Mouse (Mus musculus): Measurements from ENCODE around the gene Ttc7. TPM values are rescaled to one million over a fixed set of nuclear protein-coding genes. Genes with fewer than 3 reads are reported as not detected.

Gene Ttc7
- polyA plus RNA-seq, 1 experiment from 2014 or later: 9.5 TPM

DNA sequence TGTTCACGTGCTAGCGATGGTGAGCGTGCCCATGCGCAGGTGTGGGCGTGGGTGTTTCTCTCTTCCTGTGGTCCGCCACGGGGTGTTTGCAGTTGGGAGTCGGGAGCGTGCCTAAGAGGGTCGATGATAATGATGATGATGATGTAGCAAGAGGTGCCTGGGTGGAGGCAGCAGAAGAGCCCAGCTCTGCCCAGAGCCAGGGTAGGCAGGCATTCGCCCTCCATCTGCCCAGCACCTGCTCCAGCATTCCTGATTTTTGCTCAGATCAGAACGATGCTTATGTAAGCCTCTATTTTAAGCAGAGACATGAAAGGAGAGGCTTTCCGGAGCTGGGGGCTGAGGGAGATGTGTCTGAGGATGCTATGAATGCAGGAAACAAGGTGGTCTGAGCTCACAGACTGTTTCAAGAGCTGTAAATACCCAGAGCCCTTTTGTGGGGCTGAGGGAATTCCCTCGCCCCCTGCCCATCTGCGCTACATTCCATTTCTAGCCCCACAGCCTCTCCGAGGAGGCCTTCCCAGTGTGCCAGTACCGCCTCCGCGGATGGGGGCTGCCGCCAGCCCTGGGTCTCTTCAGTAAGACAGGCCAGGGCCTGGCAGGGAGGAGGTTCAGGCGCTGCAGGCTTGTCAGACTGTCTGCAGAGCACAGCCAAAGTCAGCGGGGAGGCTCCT is 47.7 kb downstream of the Ttc7 start:
- H3K4me2 ChIP-seq: no peak overlapping the region
- no peak overlapping the region for H3K4me3 ChIP-seq (replicated peaks)
- 59% methylated on average over 22 of the region's 22 CpGs for WGBS (ENCODE audit: insufficient replicate concordance)
- no peaks in the 10 kb centered on the region for H3K27me3 ChIP-seq
- H3K27ac ChIP-seq: no peak overlapping the region
- H3K36me3 ChIP-seq: peaks cover 26% of the 10 kb centered on the region
- no peak overlapping the region for H3K9ac ChIP-seq
- ATAC-seq (ENCODE audit: low read depth): 0 out of 2 replicates have a peak, but pooled peaks have one; percentile 4
- peaks cover 31% of the 10 kb centered on the region for H3K4me1 ChIP-seq (replicated peaks)
- no peak for DNase-seq
- no peaks in the 10 kb centered on the region for H3K9me3 ChIP-seq (replicated peaks)

DNA sequence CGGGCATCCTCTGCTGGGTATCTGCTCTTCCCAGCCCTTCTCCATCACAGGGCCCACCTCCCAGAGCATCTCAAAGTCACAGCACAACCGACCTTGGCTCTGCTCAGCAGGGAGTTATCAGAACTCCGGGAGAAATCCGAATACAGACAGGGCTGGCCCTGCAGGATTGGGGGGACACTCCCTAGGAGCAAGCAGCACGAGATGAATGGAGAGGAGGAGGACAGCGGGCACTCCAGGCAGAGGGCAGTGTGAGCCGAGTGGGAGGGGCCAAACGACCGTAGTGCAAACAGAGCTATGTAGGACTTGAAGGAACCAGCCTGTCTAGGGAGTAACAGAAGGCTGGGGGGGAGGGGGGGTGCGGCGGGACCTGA is 48.2 kb downstream of the Ttc7 start:
- no peak overlapping the region for H3K27ac ChIP-seq
- no peak overlapping the region for H3K4me3 ChIP-seq (replicated peaks)
- 14% methylated on average over 11 of the region's 11 CpGs for WGBS (ENCODE audit: insufficient replicate concordance)
- H3K4me1 ChIP-seq (replicated peaks): peaks cover 27% of the 10 kb centered on the region
- H3K4me2 ChIP-seq: no peak overlapping the region
- no peak overlapping the region for H3K9ac ChIP-seq
- H3K9me3 ChIP-seq (replicated peaks): 0 out of 2 replicates have a peak, but pooled peaks cover 3% of the 10 kb centered on the region
- DNase-seq (no peak), ATAC-seq (ENCODE audit: low read depth) (0 out of 2 replicates have a peak, but pooled peaks have one; percentile 42)
- no peaks in the 10 kb centered on the region for H3K27me3 ChIP-seq
- H3K36me3 ChIP-seq: peaks cover 31% of the 10 kb centered on the region

DNA sequence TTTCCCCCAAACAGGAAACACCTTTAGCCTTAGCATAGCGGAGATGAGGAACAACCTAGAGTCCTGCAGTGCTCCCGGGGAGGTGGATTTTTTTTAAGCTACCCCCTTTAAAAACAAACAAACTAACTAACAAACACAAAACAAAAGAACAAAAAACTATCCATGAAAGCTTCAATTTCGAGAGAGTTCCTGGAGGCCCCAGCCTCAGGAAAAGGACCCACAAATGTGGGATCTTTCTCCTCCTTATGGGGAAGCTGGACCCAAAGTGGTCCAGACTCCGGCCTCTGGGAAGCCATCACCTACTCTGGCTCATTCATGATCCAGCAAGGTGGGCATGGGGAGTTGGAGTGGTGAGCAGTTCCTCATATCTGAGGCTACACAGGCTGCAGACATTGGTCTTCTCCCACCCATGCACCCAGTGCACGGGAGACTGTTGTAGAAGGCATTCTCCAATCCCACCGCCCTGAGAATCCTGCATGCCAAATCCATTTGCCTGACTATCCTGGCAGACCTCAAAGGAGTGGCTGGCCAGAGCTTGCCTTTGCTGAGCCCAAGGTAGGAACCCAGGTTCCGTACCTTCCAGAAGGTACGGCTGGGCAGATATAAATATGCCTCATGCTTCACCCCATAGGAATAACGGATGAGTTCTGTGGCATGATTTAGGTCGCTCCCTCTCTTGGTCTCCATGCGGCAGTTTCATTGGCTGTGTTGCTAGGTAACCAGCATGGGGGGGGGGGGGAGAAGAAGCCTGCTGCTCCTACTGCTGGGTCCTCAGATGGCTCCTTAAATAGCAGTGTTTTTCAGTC is 48.9 kb downstream of the Ttc7 start:
- Histone ChIP-seq H3K4me3 (replicated peaks) (no peak overlapping the region), H3K36me3 (peaks cover 37% of the 10 kb centered on the region), H3K9ac (no peak overlapping the region), H3K27me3 (no peaks in the 10 kb centered on the region), H3K4me2 (no peak overlapping the region), H3K9me3 (replicated peaks) (0 out of 2 replicates have a peak, but pooled peaks cover 3% of the 10 kb centered on the region), H3K27ac (no peak overlapping the region), H3K4me1 (replicated peaks) (peaks cover 24% of the 10 kb centered on the region)
- no peak for ATAC-seq (ENCODE audit: low read depth)
- WGBS (ENCODE audit: insufficient replicate concordance): 60% methylated on average over 11 of the region's 11 CpGs
- no peak for DNase-seq

DNA sequence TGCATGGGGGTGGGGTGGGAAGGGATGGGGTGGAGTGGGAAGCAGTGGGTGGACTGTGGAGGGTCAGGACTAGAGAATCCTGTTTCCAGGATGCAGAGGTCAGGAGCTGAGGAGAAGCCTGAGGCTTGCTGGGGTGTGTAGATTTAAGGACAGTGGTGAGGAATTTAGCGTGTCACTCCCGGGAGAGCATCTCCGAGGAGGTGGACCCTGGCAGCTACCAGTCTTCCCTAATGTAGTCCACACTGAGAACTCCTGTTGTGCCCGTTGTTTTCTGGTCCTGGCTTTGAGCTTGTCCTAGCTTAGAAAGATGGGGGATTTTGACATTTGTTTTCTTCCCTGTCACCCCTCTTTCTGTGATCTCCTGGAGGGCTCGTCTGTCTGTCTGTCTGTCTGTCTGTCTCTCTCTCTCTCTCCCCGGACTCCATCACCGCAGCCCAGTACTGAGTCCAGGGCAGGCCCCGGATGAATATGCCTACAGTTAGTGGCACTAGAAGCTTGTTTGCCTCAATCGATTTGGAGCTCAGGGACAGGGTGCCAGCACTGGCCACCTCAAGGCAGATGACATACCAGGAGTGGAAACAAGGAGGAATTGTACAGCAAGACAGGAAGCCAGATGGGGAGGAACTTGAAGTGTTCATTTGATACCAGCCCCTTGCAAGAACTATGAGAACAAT is 49.6 kb downstream of the Ttc7 start:
- Histone ChIP-seq H3K4me3 (replicated peaks) (no peak overlapping the region), H3K9me3 (replicated peaks) (0 out of 2 replicates have a peak, but pooled peaks cover 3% of the 10 kb centered on the region), H3K27ac (no peak overlapping the region), H3K9ac (no peak overlapping the region), H3K27me3 (no peaks in the 10 kb centered on the region), H3K4me1 (replicated peaks) (peaks cover 19% of the 10 kb centered on the region), H3K36me3 (peaks cover 42% of the 10 kb centered on the region), H3K4me2 (no peak overlapping the region)
- ATAC-seq (ENCODE audit: low read depth) (no peak), DNase-seq (no peak)
- WGBS (ENCODE audit: insufficient replicate concordance): 69% methylated on average over 9 of the region's 9 CpGs

DNA sequence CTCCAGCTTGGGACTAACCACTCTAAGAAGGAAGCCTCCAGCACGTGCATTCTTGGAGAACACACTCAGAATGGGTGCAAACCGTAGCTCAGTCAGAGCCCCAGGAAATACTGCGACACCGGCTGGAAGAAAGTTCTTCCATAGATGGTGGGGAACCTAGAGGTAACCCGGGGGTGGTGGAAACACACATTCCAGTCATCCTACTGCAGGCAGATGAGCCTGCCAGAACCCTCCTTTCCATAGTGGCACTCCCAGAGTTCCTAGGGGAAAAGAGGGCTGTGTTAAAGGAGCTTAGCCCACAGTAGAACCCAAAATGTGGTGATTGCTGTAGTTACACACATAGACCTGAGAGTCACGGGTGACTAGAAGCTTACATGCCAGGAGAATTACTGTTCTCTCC is 50.2 kb downstream of the Ttc7 start:
- no peak overlapping the region for H3K27ac ChIP-seq
- no peak overlapping the region for H3K9ac ChIP-seq
- peaks cover 46% of the 10 kb centered on the region for H3K36me3 ChIP-seq
- WGBS (ENCODE audit: insufficient replicate concordance): 71% methylated on average over 6 of the region's 6 CpGs
- H3K27me3 ChIP-seq: no peaks in the 10 kb centered on the region
- no peak overlapping the region for H3K4me3 ChIP-seq (replicated peaks)
- H3K9me3 ChIP-seq (replicated peaks): 0 out of 2 replicates have a peak, but pooled peaks cover 3% of the 10 kb centered on the region
- no peak overlapping the region for H3K4me2 ChIP-seq
- DNase-seq: no peak
- H3K4me1 ChIP-seq (replicated peaks): peaks cover 16% of the 10 kb centered on the region
- no peak for ATAC-seq (ENCODE audit: low read depth)

DNA sequence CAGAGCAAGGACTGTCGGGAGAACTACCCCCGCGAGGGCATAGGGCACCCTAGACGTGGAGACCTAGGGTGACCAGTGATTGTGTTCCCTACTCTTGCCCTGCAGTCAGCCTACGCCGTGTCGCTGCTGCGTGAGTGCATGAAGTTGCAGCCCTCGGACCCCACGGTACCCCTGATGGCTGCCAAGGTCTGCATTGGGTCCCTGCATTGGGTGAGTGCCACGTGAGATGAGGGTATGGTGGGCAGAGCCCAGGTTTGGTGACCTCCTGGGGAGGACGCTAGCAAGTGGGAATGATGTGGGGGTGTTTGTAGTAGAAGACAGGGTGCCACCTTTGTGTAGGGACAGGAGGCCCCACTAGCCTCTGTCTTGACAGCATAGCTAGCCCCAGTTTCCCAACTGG is 51.5 kb downstream of the Ttc7 start:
- Histone ChIP-seq H3K4me3 (replicated peaks) (no peak overlapping the region), H3K27me3 (no peaks in the 10 kb centered on the region), H3K36me3 (peaks cover 56% of the 10 kb centered on the region), H3K9me3 (replicated peaks) (0 out of 2 replicates have a peak, but pooled peaks cover 3% of the 10 kb centered on the region), H3K27ac (no peak overlapping the region), H3K4me2 (no peak overlapping the region), H3K4me1 (replicated peaks) (peaks cover 16% of the 10 kb centered on the region), H3K9ac (no peak overlapping the region)
- 85% methylated on average over 12 of the region's 12 CpGs for WGBS (ENCODE audit: insufficient replicate concordance)
- no peak for ATAC-seq (ENCODE audit: low read depth)
- DNase-seq: no peak

DNA sequence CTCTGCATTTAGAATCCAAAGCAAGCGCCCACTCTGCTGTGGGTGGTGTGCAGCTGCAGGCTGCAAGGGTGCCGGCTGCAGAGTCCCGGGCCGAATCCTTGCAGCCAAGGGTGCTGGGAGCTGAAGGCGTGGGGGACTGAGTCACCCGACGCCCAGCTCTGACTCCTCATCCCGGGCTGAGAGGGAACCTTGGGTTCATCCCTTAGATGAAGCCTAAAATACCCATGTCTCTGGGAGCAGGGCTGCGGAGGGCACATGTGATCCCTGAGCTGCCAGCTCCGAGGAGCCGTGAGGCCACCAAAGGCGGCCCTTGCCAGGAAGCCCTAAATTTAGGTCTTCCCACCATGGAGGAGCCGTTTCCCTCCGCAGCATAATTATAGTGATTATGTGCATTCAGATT is 52.5 kb downstream of the Ttc7 start:
- Histone ChIP-seq H3K4me2 (no peak overlapping the region), H3K36me3 (peaks cover 51% of the 10 kb centered on the region), H3K4me1 (replicated peaks) (peaks cover 16% of the 10 kb centered on the region), H3K4me3 (replicated peaks) (no peak overlapping the region), H3K27ac (no peak overlapping the region), H3K9ac (no peak overlapping the region), H3K27me3 (no peaks in the 10 kb centered on the region), H3K9me3 (replicated peaks) (0 out of 2 replicates have a peak, but pooled peaks cover 3% of the 10 kb centered on the region)
- DNase-seq: no peak
- no peak for ATAC-seq (ENCODE audit: low read depth)
- 84% methylated on average over 14 of the region's 14 CpGs for WGBS (ENCODE audit: insufficient replicate concordance)

DNA sequence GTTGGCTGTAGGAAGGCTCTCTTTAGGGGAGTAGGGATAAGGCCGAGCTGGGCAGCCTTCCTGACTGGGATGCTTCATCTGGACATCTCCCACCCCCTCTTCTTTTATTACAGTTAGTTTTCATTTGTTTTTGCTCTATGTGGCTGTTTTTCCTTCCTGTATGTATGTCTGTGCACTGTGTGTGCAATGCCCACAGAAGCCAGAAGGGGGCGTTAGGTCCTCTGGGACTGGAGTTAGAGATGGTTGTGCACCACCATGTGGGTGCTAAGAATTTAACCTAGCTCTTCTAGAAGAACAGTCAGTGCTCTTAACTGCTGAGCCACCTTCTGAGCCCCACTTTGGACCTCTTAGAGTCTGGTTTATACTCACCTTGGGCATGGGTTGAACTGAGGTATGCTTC is 53.0 kb downstream of the Ttc7 start:
- Histone ChIP-seq H3K4me3 (replicated peaks) (no peak overlapping the region), H3K4me2 (no peak overlapping the region), H3K9ac (no peak overlapping the region), H3K9me3 (replicated peaks) (0 out of 2 replicates have a peak, but pooled peaks cover 3% of the 10 kb centered on the region), H3K4me1 (replicated peaks) (peaks cover 11% of the 10 kb centered on the region), H3K27ac (no peak overlapping the region), H3K36me3 (peaks cover 57% of the 10 kb centered on the region), H3K27me3 (no peaks in the 10 kb centered on the region)
- 71% methylated on average over 2 of the region's 2 CpGs for WGBS (ENCODE audit: insufficient replicate concordance)
- ATAC-seq (ENCODE audit: low read depth) (no peak), DNase-seq (no peak)

DNA sequence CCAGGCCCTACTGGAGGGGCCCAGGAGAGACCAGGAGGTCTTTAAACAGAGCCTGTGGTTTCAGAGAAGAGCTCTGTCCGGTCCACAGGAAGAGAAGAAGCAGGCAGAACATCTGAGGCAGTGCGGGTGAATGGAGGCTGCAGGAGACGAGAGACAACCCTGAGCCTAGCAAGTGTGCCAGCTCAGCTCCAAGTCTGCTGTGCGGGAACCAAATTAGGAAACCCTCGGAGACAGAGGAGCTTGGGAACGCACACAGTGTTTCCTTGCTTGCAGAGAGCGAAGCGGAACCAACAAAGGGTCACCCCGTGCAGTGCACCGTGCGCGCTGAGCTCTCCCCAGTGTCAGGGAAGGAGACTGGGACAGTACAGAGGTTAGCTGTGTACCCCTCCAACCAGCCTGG is 54.2 kb downstream of the Ttc7 start:
- ATAC-seq (ENCODE audit: low read depth): no peak
- Histone ChIP-seq H3K4me3 (replicated peaks) (no peak overlapping the region), H3K4me2 (no peak overlapping the region), H3K9ac (no peak overlapping the region), H3K27ac (no peak overlapping the region), H3K36me3 (peaks cover 62% of the 10 kb centered on the region), H3K4me1 (replicated peaks) (0 out of 2 replicates have a peak, but pooled peaks cover 2% of the 10 kb centered on the region), H3K27me3 (no peaks in the 10 kb centered on the region), H3K9me3 (replicated peaks) (0 out of 2 replicates have a peak, but pooled peaks cover 3% of the 10 kb centered on the region)
- WGBS (ENCODE audit: insufficient replicate concordance): 83% methylated on average over 12 of the region's 12 CpGs
- DNase-seq: no peak

DNA sequence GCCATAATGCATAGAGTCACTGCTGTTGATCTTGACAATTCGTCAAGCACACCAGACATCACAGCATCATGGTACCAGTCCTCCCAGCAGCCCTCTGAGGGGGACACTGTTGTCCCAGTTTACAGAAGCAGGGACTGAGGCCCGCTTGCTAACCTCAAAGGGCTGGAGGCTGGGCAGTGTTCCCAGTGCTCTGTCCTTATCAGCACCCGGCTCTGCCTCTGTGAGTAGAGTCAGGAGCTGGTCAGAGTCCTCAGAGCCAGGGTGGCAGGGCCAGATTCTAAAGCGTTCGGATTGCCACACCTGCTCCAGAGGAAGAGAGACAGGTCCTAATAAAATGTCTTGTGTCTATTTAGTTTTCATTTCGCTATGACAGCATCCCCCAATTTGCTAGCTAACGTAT is 55.0 kb downstream of the Ttc7 start:
- 0 out of 2 replicates have a peak, but pooled peaks cover 2% of the 10 kb centered on the region for H3K4me1 ChIP-seq (replicated peaks)
- DNase-seq: no peak
- 74% methylated on average over 7 of the region's 7 CpGs for WGBS (ENCODE audit: insufficient replicate concordance)
- H3K4me3 ChIP-seq (replicated peaks): no peak overlapping the region
- no peak overlapping the region for H3K9ac ChIP-seq
- H3K9me3 ChIP-seq (replicated peaks): 0 out of 2 replicates have a peak, but pooled peaks cover 3% of the 10 kb centered on the region
- no peak overlapping the region for H3K4me2 ChIP-seq
- ATAC-seq (ENCODE audit: low read depth): peak; percentile 30; the same call in 1 of the 2 replicates
- H3K36me3 ChIP-seq: peaks cover 68% of the 10 kb centered on the region
- H3K27me3 ChIP-seq: no peaks in the 10 kb centered on the region
- no peak overlapping the region for H3K27ac ChIP-seq

DNA sequence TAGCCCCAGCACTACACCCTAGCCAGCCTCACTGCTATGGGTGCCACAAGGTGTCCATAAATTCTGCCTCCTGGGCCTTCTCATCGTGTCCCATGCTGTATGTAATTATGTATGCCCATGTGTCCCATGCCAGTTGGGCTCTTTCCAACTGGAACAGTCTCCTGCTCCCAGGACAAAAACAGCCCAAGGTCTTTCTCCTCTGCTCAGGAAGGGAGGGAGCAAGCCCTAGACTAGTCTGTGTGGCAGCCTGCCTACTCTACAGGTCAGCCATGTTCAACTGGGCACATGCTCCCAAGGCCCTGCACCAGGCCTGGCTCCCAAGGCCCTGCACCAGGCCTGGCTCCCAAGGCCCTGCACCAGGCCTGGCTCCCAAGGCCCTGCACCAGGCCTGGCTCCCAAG is 56.4 kb downstream of the Ttc7 start:
- H3K27me3 ChIP-seq: no peaks in the 10 kb centered on the region
- ATAC-seq (ENCODE audit: low read depth) (no peak), DNase-seq (no peak)
- no peak overlapping the region for H3K27ac ChIP-seq
- WGBS (ENCODE audit: insufficient replicate concordance): 70% methylated on average over 1 of the region's 1 CpGs
- no peak overlapping the region for H3K9ac ChIP-seq
- peaks cover 70% of the 10 kb centered on the region for H3K36me3 ChIP-seq
- H3K4me1 ChIP-seq (replicated peaks): peaks cover 14% of the 10 kb centered on the region
- no peak overlapping the region for H3K4me2 ChIP-seq
- 0 out of 2 replicates have a peak, but pooled peaks cover 3% of the 10 kb centered on the region for H3K9me3 ChIP-seq (replicated peaks)
- no peak overlapping the region for H3K4me3 ChIP-seq (replicated peaks)

Measured in liver, embryonic 13.5 days (tissue).